8 mouse cellular contexts compared by ENCODE assay signal in the genomic region with DNA sequence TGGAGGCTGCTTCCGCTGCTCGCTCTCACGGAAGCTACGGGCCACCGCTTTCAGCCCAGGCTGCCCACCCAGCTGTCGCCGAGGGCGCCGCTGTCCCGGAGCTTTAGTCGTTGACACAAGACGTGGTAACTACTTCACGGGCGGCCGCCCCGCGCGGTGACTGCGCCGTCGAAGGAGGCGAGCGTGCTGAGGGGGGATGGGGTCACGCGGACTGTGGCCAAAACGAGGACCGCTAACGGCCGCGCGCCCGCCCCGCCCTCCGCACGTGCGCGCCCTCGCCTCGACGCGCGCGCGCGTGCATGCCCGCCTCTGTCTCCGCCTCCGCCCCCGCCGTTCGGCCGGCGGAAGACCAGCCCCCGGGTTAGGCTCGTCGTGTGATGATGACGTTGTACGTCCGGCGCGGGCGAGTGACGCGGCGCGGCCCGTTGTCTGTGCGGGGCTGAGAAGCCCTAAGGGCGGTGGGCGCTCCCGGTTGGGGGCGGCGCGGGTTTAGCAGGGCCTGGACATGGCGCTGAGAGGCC. TPM values are rescaled to one million over a fixed set of nuclear protein-coding genes. Genes with fewer than 3 reads are reported as not detected.
A peak's percentile ranks its signal among the peaks of the same experiment; 100 is the strongest.
DNase-seq lines count a peak whose midpoint lies in the region; ATAC-seq and TF ChIP-seq lines count a peak whose summit lies in the region.

A gene (minus strand): TSS at position 234 of the 521 bp plus-strand sequence.
A gene (plus strand): TSS at position 367 of the 521 bp plus-strand sequence.

- WGBS in lung, embryonic 15.5 days = under 1% methylated on average over 60 of the region's 75 CpGs
- under 1% methylated on average over 75 of the region's 75 CpGs for WGBS in olfactory bulb, adult 2 months

- H3K9me3 ChIP-seq in lung, embryonic 15.5 days = no peaks in the 10 kb centered on the region

- peak; percentile 78 to 86 for ATAC-seq in hematopoietic stem cell, adult 5-6 weeks (replicated peaks in 1 of 2; ENCODE audit: insufficient read depth in 1 of 2, low FRiP score in 2 of 2, low TSS enrichment in 1 of 2, low read depth in 1 of 2, poor library complexity in 2 of 2, severe bottlenecking in 2 of 2)
- peak; percentile 94 for ATAC-seq in lung, embryonic 15.5 days (ENCODE audit: borderline replicate concordance, extremely low read depth, low FRiP score, low TSS enrichment)

- peak within 1 kb of the TSS; percentile 100 for H3K4me3 ChIP-seq in lung, embryonic 15.5 days
- peak within 1 kb of the TSS; percentile 86 for H3K4me3 ChIP-seq in olfactory bulb, adult 2 months (ENCODE audit: insufficient read depth, low read depth, low read length)

- no peaks in the 10 kb centered on the region for H3K27me3 ChIP-seq in lung, embryonic 15.5 days

- peak within 1 kb of the TSS; percentile 100 for H3K9ac ChIP-seq in lung, embryonic 15.5 days

- peaks cover 35% of the 10 kb centered on the region for H3K36me3 ChIP-seq in lung, embryonic 15.5 days

- TF ChIP-seq CTCF in olfactory bulb, adult 2 months (IDR thresholded peaks at IDR 0.05; ENCODE audit: insufficient read depth, low read depth, low read length) = no peak

- peak within 1 kb of the TSS; percentile 80 for H3K4me2 ChIP-seq in lung, embryonic 15.5 days

- H3K27ac ChIP-seq in lung, embryonic 15.5 days = peak within 1 kb of the TSS; percentile 97
- H3K27ac ChIP-seq in olfactory bulb, adult 2 months (ENCODE audit: insufficient read depth, low read depth, low read length) = peak within 1 kb of the TSS; percentile 93

- peaks cover 17% of the 10 kb centered on the region for H3K4me1 ChIP-seq in lung, embryonic 15.5 days
- H3K4me1 ChIP-seq in olfactory bulb, adult 2 months (ENCODE audit: control insufficient read depth, insufficient read depth, low read length) = peaks cover 2% of the 10 kb centered on the region; the same call in 1 of the 2 replicates

- DNase-seq in MN1 (ENCODE audit: low spot score) = peak; percentile 96
- DNase-seq in cerebellum, adult 8-10 months = peak; percentile 95
- peak; percentile 95 for DNase-seq in forelimb bud, embryonic 11.5 days (ENCODE audit: low read depth, low spot score)
- DNase-seq in layer of hippocampus, adult 9-10 months (ENCODE audit: low spot score) = peak; percentile 78
- DNase-seq in thymus, adult 18-20 months = peak; percentile 88 to 90

- TF ChIP-seq POLR2A in olfactory bulb, adult 2 months (IDR thresholded peaks at IDR 0.05; ENCODE audit: insufficient read depth, low read depth, low read length) = peak; percentile 91

RNA-seq across cellular contexts. Expression of the first gene that starts in this region (rescaled TPM):
- total RNA-seq in hematopoietic stem cell, adult 5-6 weeks (2017) = 14.6 and 21.7 TPM in 2 replicates
- polyA plus RNA-seq in lung, embryonic 15.5 days (2015; fragmentation: Nextera tagmentation; extraction: Ambion mirVana) = 13.2 and 14.8 TPM in 2 replicates
- not detected in 2 replicates for polyA plus RNA-seq in olfactory bulb, adult 2 months (2012; ENCODE audit: insufficient read depth, insufficient read length, low replicate concordance, missing spikeins)

RNA-seq across cellular contexts. Expression of the second gene that starts in this region (rescaled TPM):
- 58.2 and 72.6 TPM in 2 replicates for total RNA-seq in hematopoietic stem cell, adult 5-6 weeks (2017)
- 83.0 and 83.4 TPM in 2 replicates for polyA plus RNA-seq in lung, embryonic 15.5 days (2015; fragmentation: Nextera tagmentation; extraction: Ambion mirVana)
- not detected in 2 replicates for polyA plus RNA-seq in olfactory bulb, adult 2 months (2012; ENCODE audit: insufficient read depth, insufficient read length, low replicate concordance, missing spikeins)

Comparison
In these comparisons a context has a peak if more than half of its experiments do, and no peak if none do; other contexts are left out.
1. Peak in every context shown above with its lines: DNase-seq, ATAC-seq, H3K4me3 ChIP-seq and H3K27ac ChIP-seq.